Mouse (Mus musculus) midbrain, embryonic 11.5 days (tissue): ENCODE results near the gene Lingo3. TPM values are rescaled to one million over a fixed set of nuclear protein-coding genes. Genes with fewer than 3 reads are reported as not detected.

Experiments
- ATAC-seq: fragments of 200-750 bp; cut with Nextera tagmentation; 2 replicates; pipeline ENCODE4 v1.8.0; 2017; ENCODE audit warnings: moderate TSS enrichment, moderate library complexity; ENCODE audit not compliant: low FRiP score
- DNase-seq: peaks from one replicate; pipeline ENCODE4 v3.0.0; 2015; ENCODE audit warnings: low spot score; ENCODE audit errors: missing footprints
- H3K27ac ChIP-seq: fragments of 300-500 bp; sonication (generic); 2 replicates; pipeline ENCODE4 v1.5.1; 2014; ENCODE audit warnings: low read depth, low read length
- H3K27me3 ChIP-seq: fragments of 300-500 bp; sonication (generic); 2 replicates; pipeline ENCODE4 v1.6.1; 2014; ENCODE audit warnings: mild to moderate bottlenecking, low read length, moderate library complexity, mixed read lengths; ENCODE audit not compliant: control insufficient read depth, insufficient read depth
- H3K36me3 ChIP-seq: fragments of 300-500 bp; sonication (generic); 2 replicates; pipeline ENCODE4 v1.6.1; 2014; ENCODE audit warnings: mild to moderate bottlenecking, low read length, moderate library complexity, mixed read lengths; ENCODE audit not compliant: control insufficient read depth, insufficient read depth
- H3K4me1 ChIP-seq: fragments of 300-500 bp; sonication (generic); 2 replicates; pipeline ENCODE4 v1.6.1; 2014; ENCODE audit warnings: low read length; ENCODE audit not compliant: control insufficient read depth, insufficient read depth
- H3K4me2 ChIP-seq: fragments of 300-500 bp; sonication (generic); 2 replicates; pipeline ENCODE4 v1.6.1; 2014; ENCODE audit warnings: mild to moderate bottlenecking, moderate library complexity
- H3K4me3 ChIP-seq: fragments of 300-500 bp; sonication (generic); 2 replicates; pipeline ENCODE4 v1.5.1; 2014; ENCODE audit warnings: low read depth, low read length
- H3K9ac ChIP-seq: fragments of 300-500 bp; sonication (generic); 2 replicates; pipeline ENCODE4 v1.6.1; 2014; ENCODE audit warnings: low read length
- H3K9me3 ChIP-seq: fragments of 300-500 bp; sonication (generic); 2 replicates; pipeline ENCODE4 v1.6.1; 2016; ENCODE audit warnings: low read length; ENCODE audit not compliant: control insufficient read depth
- WGBS: fragments of 180-500 bp; shearing (Covaris S2); extraction: QIAGEN DNeasy Blood & Tissue Kit; methylation state at CpG from one replicate; pipeline ENCODE4 v1.1.7; 2014; 5-methylcytosine and 5-hydroxymethylcytosine counted together
- polyA plus RNA-seq: library from polyadenylated mRNA; unstranded; fragments of >200 nt; fragmentation: Nextera tagmentation; extraction: Ambion mirVana; gene quantifications from 2 replicates; pipeline ENCODE4 v1.2.1, GENCODE M21; 2014

Gene Lingo3
- polyA plus RNA-seq, 1 experiment from 2014 or later, result 0.55 TPM

GRCm38 (mm10) chr10:80808985-80809632 lies 34.7 kb downstream of the Lingo3 start:
- Histone ChIP-seq H3K4me2 (peak overlapping the region; percentile 29; the same call in 1 of the 2 replicates), H3K27me3 (peaks cover 30% of the 10 kb centered on the region), H3K4me3 (peak overlapping the region; percentile 6; the same call in 1 of the 2 replicates), H3K4me1 (peaks cover 25% of the 10 kb centered on the region), H3K27ac (no peak overlapping the region), H3K36me3 (peaks cover 6% of the 10 kb centered on the region), H3K9ac (peak overlapping the region; percentile 24; the same call in 1 of the 2 replicates), H3K9me3 (no peaks in the 10 kb centered on the region)
- WGBS, result 9% methylated on average over 18 of the region's 18 CpGs
- ATAC-seq, result no peak
- DNase-seq, result peak; percentile 90

GRCm38 (mm10) chr10:80808099-80808984 lies 35.5 kb downstream of the Lingo3 start:
- H3K4me3 ChIP-seq, result peak overlapping the region; percentile 6; the same call in 1 of the 2 replicates
- DNase-seq (peak; percentile 91), ATAC-seq (no peak)
- H3K27ac ChIP-seq, result no peak overlapping the region
- peak overlapping the region; percentile 24; the same call in 1 of the 2 replicates for H3K9ac ChIP-seq
- no peaks in the 10 kb centered on the region for H3K9me3 ChIP-seq
- H3K27me3 ChIP-seq, result peaks cover 30% of the 10 kb centered on the region
- peaks cover 13% of the 10 kb centered on the region for H3K36me3 ChIP-seq
- peaks cover 25% of the 10 kb centered on the region for H3K4me1 ChIP-seq
- H3K4me2 ChIP-seq, result peak overlapping the region; percentile 29; the same call in 1 of the 2 replicates
- WGBS, result 20% methylated on average over 40 of the region's 40 CpGs

- H3K36me3 ChIP-seq, result peaks cover 24% of the 10 kb centered on the region
- no peaks in the 10 kb centered on the region for H3K9me3 ChIP-seq
- peaks cover 25% of the 10 kb centered on the region for H3K4me1 ChIP-seq
- peak overlapping the region; percentile 20; the same call in 1 of the 2 replicates for H3K27ac ChIP-seq
- DNase-seq (peak; percentile 96), ATAC-seq (peak; percentile 82)
- peak overlapping the region; percentile 40 for H3K4me3 ChIP-seq
- H3K27me3 ChIP-seq, result peaks cover 30% of the 10 kb centered on the region
- WGBS, result under 1% methylated on average over 58 of the region's 58 CpGs
- peak overlapping the region; percentile 75 for H3K9ac ChIP-seq
- H3K4me2 ChIP-seq, result peak overlapping the region; percentile 91
These were observed 36.7 kb downstream of the Lingo3 start for GRCm38 (mm10) chr10:80807057-80807627.

- peak overlapping the region; percentile 91 for H3K4me2 ChIP-seq
- H3K36me3 ChIP-seq, result peaks cover 24% of the 10 kb centered on the region
- H3K9ac ChIP-seq, result peak overlapping the region; percentile 75
- no peak overlapping the region; the same call in 1 of the 2 replicates for H3K27ac ChIP-seq
- WGBS, result 37% methylated on average over 34 of the region's 34 CpGs
- H3K27me3 ChIP-seq, result peaks cover 30% of the 10 kb centered on the region
- peaks cover 25% of the 10 kb centered on the region for H3K4me1 ChIP-seq
- peak; percentile 8; the same call in 1 of the 2 replicates for ATAC-seq
- no peaks in the 10 kb centered on the region for H3K9me3 ChIP-seq
- DNase-seq, result no peak
- peak overlapping the region; percentile 40 for H3K4me3 ChIP-seq
These were observed 37.3 kb downstream of the Lingo3 start for GRCm38 (mm10) chr10:80806341-80807056.

- Histone ChIP-seq H3K9me3 (no peaks in the 10 kb centered on the region), H3K36me3 (peaks cover 28% of the 10 kb centered on the region), H3K9ac (no peak overlapping the region), H3K4me2 (no peak overlapping the region), H3K4me3 (no peak overlapping the region), H3K27me3 (peaks cover 30% of the 10 kb centered on the region), H3K4me1 (peaks cover 25% of the 10 kb centered on the region), H3K27ac (no peak overlapping the region)
- DNase-seq, result peak; percentile 97
- ATAC-seq, result peak; percentile 49
- 26% methylated on average over 3 of the region's 3 CpGs for WGBS
These were observed 37.9 kb downstream of the Lingo3 start for GRCm38 (mm10) chr10:80805925-80806324.

- Histone ChIP-seq H3K27me3 (peaks cover 28% of the 10 kb centered on the region), H3K4me1 (peaks cover 26% of the 10 kb centered on the region), H3K4me3 (no peak overlapping the region), H3K9me3 (no peaks in the 10 kb centered on the region), H3K27ac (no peak overlapping the region), H3K36me3 (peaks cover 28% of the 10 kb centered on the region), H3K4me2 (no peak overlapping the region), H3K9ac (no peak overlapping the region)
- 77% methylated on average over 3 of the region's 5 CpGs for WGBS
- no peak for ATAC-seq
- DNase-seq, result no peak
These were observed 38.5 kb downstream of the Lingo3 start for GRCm38 (mm10) chr10:80805322-80805721.

GRCm38 (mm10) chr10:80804916-80805315 lies 38.9 kb downstream of the Lingo3 start, which contains the start of gene Amh:
TSS of gene Amh (plus strand) at chr10:80805243.
- no peak within 1 kb of the TSS for H3K27ac ChIP-seq
- H3K4me3 ChIP-seq, result no peak within 1 kb of the TSS
- no peak within 1 kb of the TSS for H3K4me2 ChIP-seq
- peaks cover 30% of the 10 kb centered on the region for H3K4me1 ChIP-seq
- ATAC-seq (no peak), DNase-seq (no peak)
- peaks cover 28% of the 10 kb centered on the region for H3K36me3 ChIP-seq
- peaks cover 25% of the 10 kb centered on the region for H3K27me3 ChIP-seq
- WGBS, result 65% methylated on average over 6 of the region's 6 CpGs
- H3K9ac ChIP-seq, result no peak within 1 kb of the TSS
- H3K9me3 ChIP-seq, result no peaks in the 10 kb centered on the region

GRCm38 (mm10) chr10:80804340-80804739 lies 39.5 kb downstream of the Lingo3 start:
- ATAC-seq (no peak), DNase-seq (no peak)
- H3K4me2 ChIP-seq, result no peak overlapping the region
- H3K9ac ChIP-seq, result no peak overlapping the region
- H3K9me3 ChIP-seq, result no peaks in the 10 kb centered on the region
- H3K27me3 ChIP-seq, result peaks cover 23% of the 10 kb centered on the region
- H3K27ac ChIP-seq, result no peak overlapping the region
- no peak overlapping the region for H3K4me3 ChIP-seq
- H3K36me3 ChIP-seq, result peaks cover 28% of the 10 kb centered on the region
- peaks cover 36% of the 10 kb centered on the region for H3K4me1 ChIP-seq
- WGBS, result 96% methylated on average over 2 of the region's 2 CpGs
